Mouse (Mus musculus) c-Kit-positive CD71-positive TER-119-positive erythroid progenitor cells, embryonic 14.5 days (primary cell): ENCODE measurements around the gene Polr2b.

Source experiments
- DNase-seq: peaks from one replicate; pipeline ENCODE4 v3.0.0-alpha.2; 2013; ENCODE audit warnings: low spot score

Gene Polr2b

DNA sequence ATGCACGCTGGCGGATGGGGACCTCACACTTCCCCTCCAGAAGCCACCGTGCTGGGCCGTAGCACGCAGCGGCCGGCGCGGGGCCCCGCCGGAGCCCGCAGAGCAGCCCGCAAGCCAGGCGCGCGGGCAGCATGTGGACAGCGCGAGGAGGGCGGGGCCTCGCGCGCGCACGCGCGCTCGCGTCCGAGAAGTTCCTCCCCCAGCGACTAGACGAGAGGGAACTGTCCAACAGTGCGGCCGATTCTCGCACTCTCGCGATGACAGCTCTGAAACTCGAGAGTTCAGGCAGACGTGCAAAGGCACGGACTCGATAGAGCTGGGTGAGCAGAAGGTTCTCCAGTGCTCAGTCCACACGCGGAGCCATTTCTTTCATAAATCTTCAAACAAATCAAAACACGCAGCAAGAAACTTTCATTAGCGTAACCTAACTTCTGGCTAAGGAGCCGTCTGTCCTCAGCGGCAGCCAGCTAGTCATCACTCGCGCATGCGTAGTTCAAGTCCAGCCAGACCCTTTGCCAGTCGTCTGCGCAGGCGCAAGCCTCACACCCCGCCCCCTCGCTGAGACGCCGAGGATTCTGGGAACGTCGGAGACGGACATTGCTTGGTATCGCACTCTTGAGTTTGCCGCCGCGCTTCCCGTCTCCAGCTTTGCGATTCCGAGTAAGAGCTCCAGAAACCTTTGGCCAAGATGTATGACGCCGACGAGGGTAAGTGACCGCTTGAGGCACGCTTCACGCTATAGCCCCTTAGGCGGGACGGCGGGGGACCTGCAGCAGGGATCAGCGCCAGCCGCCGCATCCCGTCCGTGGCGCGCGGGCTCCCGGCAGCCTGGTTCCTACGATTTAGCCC is at the start of gene Polr2b, which contains the start of gene Noa1:
Gene Polr2b, plus strand, starts transcription at position 224 of the 849 bp plus-strand sequence.
Gene Noa1, minus strand, starts transcription at position 161 of the 849 bp plus-strand sequence.
- peak; percentile 98 for DNase-seq

GRCm38 (mm10) chr5:77261137-77261536 is 48.8 kb upstream of the Polr2b start:
- no peak for DNase-seq

- no peak for DNase-seq
These were observed 47.8 kb upstream of the Polr2b start for GRCm38 (mm10) chr5:77262105-77262504.

- peak; percentile 46 for DNase-seq
These were observed 44.8 kb upstream of the Polr2b start, which contains the start of gene Rest for GRCm38 (mm10) chr5:77265081-77265670. TSS of gene Rest (plus strand) at chr5:77265491.

DNA sequence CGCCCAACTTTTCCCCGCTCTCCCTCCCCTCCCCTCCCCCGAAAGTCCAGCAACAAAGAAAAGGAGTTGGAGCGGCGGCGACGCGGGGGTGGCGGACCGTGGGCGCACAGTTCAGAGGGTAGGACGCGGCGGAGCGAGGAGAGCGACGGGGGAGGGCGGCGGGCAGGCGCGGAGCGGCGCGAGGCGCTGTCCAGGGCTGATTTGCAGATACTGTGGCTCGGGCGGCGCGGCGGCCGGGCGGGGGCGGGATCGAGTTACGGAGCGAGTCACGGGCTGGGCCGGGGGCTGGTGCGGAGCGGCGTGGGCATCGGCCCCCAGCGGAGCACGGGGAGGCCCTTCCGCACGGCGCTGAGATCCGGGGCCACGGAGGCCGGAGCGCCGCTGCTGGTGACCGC is 44.3 kb upstream of the Polr2b start:
- DNase-seq: peak; percentile 56

DNA sequence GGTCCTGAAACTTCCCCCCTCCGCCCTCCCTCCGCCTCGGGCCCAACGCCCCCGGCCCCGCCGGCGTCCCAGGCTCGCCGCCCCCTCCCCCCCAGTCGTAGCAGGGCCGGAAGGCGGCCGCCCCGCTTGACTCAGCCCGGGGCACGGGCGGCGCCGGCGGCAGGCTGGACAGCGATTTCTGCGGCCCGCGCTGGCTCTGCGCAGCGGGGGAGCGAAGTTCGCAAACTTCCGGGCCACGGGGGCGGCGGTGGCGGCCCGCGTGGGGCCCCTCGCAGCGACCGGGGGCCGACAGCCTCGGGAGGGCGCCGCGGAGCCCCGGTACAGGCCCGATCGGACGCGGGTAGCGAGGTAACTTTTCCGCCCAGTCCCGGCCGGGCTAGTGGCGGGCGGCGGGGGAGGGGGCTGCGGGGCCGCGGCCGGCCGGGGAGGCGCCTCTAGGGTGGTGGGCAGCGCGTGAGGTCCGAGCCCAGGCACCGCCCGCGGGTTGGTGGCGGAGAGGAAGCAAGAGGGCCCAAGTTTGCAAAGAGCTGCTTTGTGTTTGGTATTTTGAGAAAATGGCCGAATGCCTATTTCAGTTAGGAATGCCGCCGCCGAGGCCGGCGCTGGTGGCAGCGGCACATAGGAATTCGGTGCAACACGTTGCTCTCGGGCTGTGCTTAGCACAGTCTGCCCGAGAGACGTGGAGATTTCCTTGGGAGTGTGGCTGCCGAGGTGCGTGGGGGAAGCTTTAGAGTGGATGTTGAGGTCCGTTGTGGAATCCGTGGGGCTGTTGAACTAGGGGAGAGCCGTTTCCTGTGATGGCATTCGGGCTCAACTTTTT is 43.7 kb upstream of the Polr2b start:
- DNase-seq: no peak

GRCm38 (mm10) chr5:77266886-77267401 is 43.0 kb upstream of the Polr2b start:
- DNase-seq: peak; percentile 55

- no peak for DNase-seq
These were observed 42.5 kb upstream of the Polr2b start for GRCm38 (mm10) chr5:77267441-77267840.

- no peak for DNase-seq
These were observed 41.9 kb upstream of the Polr2b start for GRCm38 (mm10) chr5:77267957-77268624.

- peak; percentile 22 for DNase-seq
These were observed 40.5 kb upstream of the Polr2b start for GRCm38 (mm10) chr5:77269399-77269798.

- DNase-seq: no peak
These were observed 36.8 kb upstream of the Polr2b start for GRCm38 (mm10) chr5:77273151-77273550.

GRCm38 (mm10) chr5:77275950-77276349 is 34.0 kb upstream of the Polr2b start:
- DNase-seq: peak; percentile 20

GRCm38 (mm10) chr5:77277204-77277603 is 32.7 kb upstream of the Polr2b start:
- no peak for DNase-seq

DNA sequence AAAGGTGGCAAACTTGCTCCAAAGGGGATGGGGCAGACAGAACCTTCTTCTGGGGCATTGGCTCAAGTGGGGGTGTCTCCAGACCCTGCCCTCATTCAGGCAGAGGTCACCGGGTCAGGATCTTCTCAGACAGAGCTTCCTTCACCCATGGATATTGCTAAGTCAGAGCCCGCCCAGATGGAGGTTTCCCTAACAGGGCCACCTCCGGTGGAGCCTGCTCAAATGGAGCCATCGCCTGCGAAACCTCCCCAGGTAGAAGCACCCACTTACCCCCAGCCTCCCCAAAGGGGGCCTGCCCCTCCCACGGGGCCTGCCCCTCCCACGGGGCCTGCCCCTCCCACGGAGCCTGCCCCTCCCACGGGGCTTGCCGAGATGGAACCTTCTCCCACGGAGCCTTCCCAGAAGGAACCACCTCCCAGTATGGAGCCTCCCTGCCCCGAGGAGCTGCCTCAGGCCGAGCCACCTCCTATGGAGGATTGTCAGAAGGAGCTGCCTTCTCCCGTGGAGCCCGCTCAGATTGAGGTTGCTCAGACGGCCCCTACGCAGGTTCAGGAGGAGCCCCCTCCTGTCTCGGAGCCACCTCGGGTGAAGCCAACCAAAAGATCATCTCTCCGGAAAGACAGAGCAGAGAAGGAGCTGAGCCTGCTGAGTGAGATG is 28.3 kb upstream of the Polr2b start:
- no peak for DNase-seq

- DNase-seq: no peak
These were observed 27.7 kb upstream of the Polr2b start for GRCm38 (mm10) chr5:77282242-77282641.

DNA sequence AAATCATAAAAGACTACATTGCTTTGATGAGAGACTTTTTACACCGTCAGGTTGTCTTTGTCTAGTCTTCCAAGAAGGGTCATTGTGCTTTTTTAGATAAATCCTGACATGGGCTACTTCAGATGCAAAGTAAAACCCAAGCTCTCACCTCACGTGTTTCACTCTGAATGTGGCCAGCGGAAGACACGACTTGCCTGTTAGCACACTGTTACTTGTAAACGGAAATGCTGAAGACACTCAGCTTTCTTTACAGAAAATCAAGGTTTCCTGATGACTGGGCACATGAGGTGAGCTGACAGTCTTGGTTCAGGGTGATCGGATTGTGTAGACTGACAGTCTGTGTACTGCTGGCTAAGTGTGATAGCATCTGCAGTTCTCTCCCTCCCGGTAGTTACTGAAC is 24.3 kb upstream of the Polr2b start:
- DNase-seq: no peak

GRCm38 (mm10) chr5:77286904-77287303 is 23.0 kb upstream of the Polr2b start:
- DNase-seq: no peak

DNA sequence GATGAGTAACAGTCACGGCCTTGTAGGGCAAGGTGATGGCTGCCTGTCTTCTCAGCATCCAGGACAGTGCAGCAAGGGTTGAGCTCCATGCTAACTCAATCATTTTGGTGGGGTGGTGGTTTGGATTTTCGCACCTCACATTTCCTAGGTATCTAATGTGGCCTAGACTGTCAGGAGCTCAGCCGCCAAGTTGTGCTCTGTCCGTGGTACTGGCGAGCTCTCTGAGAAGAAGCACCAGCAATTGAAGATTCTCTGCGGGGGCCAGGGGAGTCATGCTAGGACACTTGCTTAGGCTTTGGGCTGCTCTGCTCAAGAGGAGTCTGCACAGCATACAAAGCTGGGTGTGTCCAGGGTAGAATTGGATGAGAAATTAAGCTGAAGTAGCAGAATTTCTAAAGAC is 22.0 kb upstream of the Polr2b start:
- DNase-seq: no peak

GRCm38 (mm10) chr5:77289686-77290085 is 20.3 kb upstream of the Polr2b start:
- no peak for DNase-seq

DNA sequence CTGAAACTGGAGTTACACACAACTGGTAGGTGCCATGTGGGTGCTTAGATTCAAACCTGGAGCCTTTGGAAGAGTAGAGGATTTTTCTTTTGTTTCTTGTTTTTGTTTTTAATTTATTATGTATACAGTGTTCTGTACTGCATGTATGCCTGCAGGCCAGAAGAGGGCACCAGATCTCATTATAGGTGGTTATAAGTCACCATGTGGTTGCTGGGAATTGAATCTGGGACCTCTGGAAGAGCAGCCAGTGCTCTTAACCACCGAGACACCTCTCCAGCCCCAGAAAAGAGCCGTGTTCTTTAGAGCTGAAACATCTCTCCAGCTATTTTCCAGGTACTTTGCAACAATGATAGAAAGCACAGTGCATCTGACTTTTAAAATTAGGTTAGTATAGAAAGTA is 19.3 kb upstream of the Polr2b start:
- DNase-seq: no peak
